Mouse (Mus musculus) kidney, postnatal 10 days (tissue): ENCODE measurements at regions not wholly inside any gene's neighbourhood (a gene's known extent, or its start where the extent isn't known, plus 50 kb on each side); places are given as distances from the start of the nearest gene placed in this dataset.
A peak's percentile ranks its signal among the peaks of the same experiment; 100 is the strongest.

Experiments
- DNase-seq: peaks from one replicate; pipeline ENCODE4 v3.0.0; 2021; ENCODE audit warnings: mixed read lengths

DNA sequence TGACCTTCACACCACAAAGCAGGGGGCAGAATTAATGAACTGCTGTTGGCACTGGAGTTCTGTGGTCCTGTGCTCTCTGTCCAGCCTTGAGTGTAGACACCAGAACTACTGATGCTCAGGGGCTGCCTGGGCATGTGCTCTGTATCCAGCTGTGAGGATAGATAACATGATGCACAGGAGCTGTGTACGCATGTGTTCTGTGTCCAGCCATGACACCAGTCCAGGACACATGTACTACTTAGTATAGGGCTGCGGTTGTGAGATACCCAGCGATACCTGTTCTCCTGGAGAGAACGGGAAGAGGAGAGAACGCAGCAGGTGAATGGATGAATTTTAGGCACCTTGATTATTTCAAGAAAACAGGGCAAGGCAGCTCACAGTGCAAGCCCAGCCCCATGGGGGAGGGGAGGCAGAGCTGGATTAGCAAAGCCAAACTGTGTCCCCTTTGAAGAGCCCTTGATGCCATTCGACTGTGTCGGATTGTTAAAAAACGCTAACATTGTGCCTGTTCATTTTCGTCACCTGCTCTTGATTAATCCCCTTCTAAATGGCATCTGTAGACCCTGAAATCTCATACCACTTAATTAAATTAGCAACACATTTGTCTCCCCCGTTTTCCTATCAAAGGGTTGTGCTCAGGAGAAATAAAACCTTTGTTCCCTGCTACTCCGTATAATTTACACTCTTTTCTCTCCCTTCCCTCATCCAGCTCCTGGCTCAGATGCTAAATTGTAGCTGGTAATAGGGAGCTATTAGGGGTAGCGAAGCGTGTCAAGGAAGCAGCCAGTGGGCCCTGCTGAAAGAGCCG, 218.8 kb upstream of the Irx4 start:
- DNase-seq: peak; percentile 10

DNA sequence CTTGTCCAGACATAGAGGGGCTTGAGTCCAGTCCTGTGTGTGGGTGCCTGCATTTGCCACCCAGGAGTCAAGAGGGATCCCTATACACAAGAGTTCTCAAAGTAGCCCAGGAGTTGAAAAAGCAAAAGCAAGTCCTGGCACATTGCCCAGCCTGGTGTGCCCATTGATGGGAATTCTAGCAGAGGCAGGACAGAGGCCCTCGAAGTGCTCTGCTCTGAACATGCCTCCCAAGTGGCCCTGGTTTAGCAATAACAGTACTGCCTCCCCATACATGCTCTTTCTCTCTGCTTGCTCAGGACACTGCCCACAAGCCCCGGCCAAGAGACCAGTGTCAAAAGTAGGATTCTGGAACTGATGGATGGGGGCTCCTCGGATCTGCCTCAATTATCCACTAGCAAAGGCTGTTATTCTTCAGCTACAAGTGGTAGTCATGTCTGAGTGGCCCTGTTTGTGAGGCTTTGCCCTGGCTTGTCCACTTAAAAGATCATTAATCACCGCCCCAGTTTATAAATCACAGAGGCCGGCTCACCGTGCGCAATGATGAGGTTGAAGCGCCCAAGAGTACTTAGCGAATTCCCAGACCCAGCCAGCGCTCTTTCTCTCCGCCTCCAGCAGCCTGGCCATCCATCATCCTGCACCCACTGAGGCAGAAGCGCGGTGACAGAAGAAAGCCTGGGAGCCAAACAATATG, 190.3 kb upstream of the Irx4 start:
- peak; percentile 46 for DNase-seq

DNA sequence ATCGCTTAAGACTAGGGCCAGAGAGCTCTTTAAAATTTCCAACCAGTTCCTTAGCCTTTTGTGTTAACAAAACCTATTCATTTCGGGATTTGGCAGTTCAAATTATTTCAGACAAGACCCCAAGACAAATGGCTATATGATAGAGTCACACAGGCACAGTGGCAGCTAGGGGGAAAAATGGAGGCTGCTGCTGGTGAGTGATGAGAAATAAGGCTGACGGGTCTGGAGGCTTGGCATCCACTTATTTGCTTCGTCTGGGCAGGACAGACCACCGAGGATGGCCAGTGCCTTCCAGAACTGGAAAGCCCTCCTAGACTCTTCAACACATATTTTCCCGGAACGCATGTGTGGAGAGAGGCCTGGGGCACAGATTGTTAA, 189.8 kb upstream of the Irx4 start:
- no peak for DNase-seq

DNA sequence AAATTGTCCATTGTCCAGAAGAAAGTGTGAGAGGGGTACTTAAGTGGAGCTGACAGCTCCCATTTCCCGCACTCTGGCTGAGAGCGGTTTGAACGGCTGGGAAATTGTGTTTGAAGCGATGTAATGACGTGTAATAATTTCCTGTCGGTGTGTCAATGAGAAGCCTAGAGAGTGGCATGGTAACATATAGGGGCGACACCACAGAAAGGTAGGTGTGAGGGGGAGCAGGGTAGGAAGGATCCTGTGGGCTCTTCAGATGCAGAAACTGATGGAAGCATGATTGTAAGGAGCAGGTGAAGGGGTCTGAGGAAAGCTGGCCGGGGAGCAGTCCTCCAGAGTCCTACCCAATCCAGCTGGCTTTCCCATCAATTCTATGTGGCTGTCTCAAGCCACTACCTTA, 189.2 kb upstream of the Irx4 start:
- no peak for DNase-seq

DNA sequence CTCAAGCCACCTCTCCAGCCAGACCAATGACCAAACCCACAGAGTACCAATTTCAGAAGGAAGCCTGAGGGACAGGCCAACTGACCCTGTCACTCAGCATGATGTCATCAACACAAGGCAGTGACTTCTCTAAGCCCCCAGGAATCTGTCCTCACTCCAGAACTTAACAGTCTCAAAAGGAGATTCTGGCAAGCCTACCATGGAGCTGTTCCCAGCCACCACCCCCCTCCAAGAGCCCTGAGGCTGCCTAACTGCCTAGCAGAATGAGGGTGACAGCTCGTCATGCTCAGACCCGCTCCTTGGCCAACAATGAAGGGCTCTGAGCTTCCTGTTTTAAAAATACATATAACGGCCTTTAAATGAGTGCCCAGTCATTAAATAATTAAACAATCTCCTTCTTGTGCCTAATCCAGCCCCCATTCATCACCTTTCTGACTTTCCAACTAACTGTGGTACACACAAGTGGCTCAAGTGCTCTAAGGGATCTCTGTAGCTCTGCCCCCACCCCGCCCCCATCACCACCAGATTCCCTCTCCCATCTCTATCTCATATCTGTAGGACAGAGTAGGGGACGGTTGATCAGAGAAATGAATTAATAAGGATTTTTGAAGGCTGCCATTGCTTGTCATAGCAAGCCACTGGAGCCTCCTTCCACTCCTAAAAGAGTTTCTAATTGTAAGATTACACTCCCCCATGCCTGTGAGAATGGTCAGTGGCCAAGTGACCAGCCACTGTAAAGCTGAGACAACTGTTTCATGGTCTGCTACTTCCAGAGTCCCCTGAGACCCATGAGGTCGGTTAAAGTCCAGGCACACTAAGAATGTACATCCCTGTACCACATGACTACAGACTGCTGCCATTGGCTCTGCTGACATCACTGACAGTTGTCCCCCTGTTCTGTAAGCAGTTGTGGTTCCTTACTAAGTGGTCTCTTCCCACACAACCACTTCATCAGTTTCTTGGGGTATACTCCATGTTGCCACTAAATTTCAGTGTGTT, 188.1 kb upstream of the Irx4 start:
- DNase-seq: peak; percentile 11

DNA sequence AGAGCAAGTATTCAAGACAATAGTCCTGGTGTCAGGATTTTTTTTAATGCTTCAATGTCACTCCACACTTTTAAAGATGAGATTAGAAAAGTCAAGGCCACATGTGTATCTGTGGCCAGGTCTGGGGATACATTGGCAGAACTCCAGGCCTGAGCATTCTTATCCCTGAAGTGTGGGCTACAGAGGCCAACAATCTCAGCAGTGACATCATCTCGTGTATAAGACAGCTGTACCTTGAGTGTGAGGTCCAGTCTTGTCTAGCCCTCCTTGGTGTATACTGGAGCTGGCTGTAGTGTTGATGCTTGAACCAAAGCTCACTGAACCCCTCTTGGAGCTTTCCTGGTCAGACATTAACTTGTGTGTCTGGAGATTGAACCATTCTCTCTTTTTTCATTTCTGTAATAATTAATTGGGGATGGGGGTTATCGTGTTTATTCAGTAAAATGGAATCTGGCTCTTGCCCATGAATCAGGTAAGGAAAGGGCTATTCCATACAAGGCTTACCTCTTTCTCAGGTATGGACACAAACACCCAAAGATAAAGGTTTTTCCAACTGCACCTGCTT, 182.3 kb upstream of the Irx4 start:
- peak; percentile 27 for DNase-seq

DNA sequence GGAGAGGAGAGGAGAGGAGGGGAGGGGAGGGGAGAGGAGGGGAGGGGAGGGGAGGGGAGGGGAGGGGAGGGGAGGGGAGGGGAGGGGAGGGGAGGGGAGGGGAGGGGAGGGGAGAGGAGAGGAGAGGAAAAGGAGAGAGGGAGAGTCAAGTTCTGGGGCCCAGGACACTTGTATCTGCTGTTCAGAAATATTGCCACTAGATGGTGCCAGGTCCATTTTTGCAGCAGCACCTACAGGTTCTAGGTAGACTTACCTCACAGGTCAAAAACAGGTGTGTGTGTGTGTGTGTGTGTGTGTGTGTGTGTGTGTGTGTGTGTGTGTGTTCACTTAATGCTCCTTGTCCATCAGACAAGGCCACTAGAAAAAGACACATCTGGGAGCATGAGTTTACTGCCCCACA, 172.5 kb upstream of the Irx4 start:
- peak; percentile 14 for DNase-seq

DNA sequence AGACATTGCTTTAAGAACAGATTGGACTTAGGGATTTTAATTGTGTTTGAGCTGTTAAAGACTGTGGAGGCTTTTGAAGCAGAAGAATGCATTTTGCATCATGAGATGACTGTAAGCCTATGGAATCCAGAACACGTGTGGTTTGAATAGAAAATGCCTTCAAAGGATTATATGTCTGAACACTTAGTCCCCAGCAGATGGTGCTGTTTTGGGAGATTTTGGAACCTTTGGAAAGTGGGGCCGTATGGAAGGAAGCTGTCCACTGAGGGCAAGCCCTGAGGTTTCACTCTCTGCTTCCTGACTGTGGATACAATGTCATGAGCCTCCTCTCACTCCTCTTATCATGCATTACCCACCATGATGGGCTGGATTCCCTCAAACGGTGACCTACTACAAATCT, 168.4 kb upstream of the Irx4 start:
- DNase-seq: no peak

DNA sequence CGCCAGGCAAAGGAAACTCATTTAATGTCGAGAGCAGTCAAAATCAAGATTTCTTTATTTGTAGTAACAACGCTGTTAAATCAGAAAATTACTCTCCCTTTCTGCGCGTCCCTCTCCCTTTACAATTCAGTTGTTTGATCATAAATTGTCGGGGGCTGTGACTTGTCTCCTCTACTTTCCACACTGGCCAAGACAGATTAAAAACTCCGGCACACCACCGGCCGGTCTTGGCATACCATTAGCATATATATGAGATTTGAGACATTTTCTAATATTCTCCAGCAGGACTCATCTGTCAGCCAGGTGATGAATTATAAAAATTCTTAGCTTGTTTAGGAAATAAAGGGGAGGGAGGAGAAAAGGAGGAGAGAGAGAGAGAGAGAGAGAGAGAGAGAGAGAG, 162.8 kb upstream of the Irx4 start:
- no peak for DNase-seq

DNA sequence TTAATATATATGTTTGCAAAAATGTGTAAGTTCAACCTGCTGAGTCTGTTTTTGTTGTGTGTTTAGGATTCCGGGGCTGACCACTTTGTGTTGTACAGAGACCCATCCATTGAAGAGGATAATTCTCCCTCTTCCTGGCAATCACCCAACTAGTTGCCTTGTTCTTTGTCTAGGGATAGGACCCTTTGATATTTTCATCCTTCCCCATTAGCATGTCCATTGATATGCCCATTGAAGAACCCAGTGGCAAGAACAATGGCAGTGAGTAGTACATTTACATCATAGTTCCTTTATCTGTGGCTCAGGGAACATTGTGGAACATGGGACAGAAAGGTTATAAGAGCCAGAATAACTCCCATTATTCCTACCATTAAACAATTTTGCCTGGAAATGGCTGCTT, 160.9 kb upstream of the Irx4 start:
- no peak for DNase-seq

DNA sequence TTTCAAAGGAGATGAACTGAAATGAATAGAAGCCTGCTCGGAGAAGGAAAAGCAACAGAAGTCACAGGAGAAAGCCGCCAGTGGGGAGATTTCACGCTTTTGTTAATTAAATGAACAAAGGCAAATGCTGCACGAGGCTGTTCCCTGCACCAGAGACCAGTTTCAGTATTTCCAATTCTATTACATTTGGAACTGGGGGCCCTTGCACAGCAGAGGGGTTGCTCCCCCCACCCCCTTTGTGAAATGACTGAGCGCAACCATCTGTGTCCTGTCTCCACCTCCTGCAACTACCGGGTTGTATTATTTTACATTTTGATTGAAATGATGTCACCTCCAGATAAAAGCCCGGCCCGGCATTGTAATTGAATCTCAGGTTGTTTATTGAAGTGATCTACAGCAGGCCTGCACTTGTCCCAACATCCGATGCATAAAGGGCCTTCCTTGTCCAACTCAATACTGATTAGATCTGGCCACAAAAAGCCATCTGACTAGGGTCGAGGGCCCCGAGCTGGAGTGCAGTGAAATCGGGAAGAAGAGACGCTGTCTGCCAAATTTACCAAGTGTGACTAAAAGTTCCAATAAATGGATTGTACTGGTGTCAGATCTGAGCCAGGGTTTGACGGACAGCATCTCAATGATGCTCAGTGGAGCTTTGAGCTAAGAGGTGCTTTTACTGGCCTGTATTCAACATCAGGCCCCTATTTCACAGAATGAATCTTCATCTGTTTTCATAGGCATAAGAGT, 152.9 kb upstream of the Irx4 start:
- no peak for DNase-seq

DNA sequence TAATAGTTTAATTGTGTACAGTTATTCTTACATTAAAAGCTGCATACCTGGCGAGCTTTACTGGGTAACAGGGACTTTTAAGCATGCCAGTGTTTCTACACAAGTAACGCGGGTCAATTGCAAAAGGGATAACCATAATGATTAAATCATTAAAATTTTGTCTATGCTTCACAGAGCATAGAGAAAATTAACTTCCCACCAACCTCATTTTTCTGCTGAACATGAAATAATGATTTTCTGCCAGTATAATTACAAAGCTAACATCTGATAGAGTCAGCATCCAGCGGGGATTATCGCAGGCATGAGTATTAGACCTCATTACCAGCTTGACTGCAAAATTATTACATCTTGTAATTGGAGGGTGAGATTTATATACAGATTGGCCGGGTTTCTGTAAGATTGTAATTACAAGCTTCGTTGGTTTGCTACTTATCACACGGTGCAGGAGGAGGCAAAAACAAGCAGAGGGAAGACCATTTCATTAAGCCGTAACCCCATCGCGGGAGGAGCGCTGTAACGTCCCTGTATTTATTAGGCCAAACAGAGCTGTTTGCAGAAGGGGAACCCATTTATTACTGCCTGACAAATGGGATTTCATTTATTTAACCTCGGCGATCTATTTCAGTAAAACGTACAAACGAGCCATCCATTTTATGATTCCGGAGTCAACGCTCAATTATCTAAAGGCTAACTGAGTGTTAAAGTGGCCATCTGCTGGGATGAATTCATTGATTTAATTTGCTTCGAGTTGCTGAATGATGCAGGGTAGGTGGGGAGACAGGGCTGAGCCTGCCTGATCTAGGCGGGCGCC, 143.3 kb upstream of the Irx4 start:
- no peak for DNase-seq

DNA sequence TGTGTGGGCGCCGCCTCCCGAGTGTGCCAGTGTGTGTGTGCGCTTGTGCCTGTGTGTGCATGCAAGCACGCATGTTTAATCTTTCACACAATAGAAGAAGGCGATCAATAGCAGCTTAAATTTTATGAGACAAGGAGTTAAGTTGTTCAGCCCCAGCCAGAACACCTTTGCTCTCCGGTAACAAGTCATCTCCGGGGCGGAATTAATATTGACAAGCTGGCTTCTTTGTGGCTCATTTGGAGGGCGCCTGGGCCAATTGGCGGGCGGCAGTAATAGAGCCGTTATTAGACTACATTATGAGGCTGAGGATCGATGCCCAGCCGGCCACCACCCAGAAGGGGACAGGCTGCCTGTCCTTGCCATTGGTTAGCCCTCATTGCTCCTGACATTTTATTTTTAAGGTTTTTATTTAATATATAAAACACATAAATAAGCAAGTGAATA, 142.6 kb upstream of the Irx4 start:
- DNase-seq: no peak

DNA sequence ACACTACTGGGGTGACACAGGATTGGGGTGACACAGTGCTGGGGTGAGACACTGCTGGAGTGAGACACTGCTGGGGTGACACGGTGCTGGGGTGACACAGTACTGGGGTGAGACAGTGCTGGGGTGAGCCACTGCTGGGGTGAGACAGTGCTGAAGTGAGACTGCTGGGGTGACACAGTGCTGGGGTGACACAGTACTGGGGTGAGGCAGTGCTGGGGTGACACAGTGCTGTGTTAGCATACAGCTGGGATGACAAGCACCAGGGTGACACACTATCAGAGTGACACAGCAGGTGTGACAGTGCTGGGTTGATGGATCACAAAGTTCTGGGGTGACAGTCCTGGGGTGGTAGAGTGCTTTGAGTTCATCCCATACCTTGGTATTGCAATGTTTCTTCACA, 137.3 kb upstream of the Irx4 start:
- no peak for DNase-seq

DNA sequence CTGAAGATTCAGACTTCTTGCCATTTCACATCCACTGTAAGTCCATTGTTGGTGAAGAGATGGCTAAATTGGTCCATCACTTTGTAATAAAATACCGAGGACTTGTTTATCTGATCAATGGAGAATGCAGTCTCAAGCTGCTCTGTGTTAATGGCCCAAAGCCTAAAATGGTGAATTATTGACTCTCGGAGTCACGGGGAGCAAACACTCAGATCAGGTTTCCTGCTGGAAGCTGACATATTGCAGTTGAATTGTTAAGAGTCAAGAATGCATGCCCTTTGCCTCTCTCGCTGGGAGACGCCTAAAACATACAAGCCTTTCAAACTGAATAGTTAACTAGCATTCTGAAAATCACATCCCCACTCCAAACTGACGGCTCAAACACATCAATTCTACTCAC, 129.0 kb upstream of the Irx4 start:
- peak; percentile 14 for DNase-seq

DNA sequence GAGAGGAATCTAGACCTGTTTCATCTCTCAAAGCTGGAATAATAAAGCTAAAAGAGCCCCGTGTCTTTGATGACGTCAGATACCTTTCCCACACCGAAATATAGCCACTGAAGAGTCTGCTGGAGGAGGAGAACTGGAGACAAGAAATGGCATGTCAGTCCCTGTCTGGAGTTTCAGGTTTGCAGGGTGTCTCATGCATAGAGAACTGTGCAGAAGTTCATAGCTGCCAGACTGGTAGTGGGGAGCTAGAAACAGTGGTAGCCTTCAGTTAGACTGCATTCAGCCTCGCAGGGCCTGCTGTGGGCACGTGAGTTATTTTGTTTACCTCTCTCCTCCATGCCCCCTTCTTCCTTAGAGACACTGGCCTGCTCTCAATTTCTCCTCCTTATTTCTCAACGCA, 127.5 kb upstream of the Irx4 start:
- DNase-seq: no peak

DNA sequence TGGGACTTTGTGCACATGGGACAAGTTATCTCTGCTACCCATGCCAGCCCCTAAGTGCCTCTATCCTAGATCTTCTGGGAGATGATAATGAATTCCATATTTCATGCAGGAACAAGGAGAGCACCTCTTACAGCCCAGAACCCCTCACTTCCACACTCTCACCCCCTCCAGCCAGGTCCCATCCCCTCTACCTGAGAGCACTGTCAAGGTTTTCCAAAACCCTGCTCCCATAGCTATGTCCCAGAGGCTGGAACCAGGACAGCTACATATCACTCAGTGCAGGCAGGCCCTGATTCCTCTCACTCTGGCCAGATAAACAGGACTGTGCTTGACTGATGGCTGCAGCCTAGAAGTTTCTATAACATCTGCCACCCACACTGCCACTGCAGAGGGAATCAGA, 125.3 kb upstream of the Irx4 start:
- no peak for DNase-seq

DNA sequence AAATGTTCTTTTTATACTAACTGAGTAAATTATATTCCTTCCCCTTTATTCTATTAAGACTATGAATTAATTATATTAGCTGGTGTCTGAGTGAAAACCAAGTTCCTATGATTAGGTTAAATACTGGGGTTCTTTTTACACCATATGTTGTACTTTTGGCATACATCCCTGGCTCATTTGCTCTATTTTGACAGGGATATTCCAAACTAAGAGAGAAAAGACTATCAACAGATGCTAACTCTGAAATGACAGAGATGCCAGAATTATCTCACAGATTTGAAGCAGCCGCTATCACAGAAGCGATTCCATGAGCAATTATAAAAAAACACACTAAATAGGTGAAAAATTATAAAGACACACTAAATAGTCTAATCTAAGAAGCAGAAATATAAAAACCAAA, 119.0 kb upstream of the Irx4 start:
- DNase-seq: no peak

DNA sequence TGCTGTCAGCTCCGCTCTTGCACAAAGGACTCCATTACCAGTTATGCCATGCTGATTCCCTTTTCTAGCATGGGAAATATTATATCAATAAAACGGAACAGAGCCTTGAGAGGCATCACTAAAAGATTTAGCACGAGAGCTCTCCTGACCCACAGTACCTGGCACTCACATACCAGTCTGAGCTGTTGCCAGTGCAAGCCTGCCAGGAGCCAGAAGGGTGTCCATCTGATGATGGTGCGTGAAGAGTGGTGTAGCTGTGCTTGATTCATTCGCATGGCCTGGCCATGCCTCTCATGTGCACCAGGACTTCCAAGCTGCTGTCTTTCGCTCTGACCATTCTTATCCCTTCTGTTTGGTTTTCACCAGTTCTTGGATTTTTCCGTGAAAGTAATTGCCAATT, 102.3 kb upstream of the Irx4 start:
- no peak for DNase-seq

DNA sequence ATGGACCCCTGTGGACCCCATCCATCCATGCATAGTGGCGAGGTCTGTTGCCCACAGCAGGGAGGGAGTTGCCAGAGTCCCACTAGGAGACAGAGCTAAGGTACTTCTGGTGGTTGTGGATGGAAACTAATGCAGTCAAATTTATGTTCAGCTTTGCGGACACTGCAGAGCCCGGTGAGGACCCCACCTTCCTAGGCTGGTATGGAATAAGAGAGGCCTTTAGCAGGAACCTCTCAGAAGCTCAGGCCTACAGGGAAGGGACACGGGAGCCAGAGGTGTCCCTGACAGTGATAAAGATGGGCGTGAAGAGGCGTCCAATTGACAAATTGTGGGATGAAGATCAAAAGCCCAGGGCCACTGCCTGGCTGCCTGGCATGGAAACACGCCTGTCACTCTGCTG, 100.8 kb upstream of the Irx4 start:
- no peak for DNase-seq

DNA sequence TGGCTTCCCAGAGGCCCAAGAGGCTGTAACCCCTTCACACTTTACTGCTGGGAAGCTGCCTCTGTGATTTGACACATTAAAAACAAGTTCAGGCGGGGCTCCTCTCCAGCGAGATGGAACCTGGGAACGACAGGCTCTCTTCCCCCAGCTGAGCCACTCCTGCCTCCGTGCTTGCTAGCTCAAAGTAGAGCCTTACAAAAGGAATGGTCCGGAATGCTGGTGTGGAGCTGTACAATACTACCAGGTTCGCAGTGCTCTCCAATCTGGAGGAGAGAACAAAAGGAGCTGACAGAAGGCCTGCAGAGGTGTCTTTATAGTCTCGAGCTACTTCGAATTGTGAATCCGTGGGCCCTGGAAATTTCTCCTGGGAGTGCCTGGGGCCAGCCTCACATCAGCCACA, 100.4 kb upstream of the Irx4 start:
- no peak for DNase-seq
